Mouse (Mus musculus): ENCODE data around the gene Arnt2.

The Arnt2 gene

DNA sequence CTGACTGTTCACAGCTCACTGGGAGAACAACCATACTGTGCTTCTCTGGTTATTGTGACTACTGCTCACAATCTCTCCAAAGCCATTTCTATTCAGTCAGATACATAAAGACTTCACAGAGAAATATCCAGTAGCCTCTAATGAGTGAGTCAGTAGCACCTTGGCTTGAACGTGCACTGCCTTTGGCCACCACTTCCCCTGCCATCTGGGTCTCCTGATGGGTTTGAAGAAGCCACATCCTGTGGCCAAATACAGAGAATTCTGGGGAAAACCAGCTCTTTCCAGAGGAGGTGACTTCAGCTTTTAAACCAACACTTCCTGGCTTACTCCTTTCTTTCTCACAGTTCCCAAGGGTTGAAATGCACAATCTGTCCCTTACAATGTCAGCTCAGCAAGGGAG, 69.0 kb downstream of the Arnt2 start:
- DNase-seq, result no peak

DNA sequence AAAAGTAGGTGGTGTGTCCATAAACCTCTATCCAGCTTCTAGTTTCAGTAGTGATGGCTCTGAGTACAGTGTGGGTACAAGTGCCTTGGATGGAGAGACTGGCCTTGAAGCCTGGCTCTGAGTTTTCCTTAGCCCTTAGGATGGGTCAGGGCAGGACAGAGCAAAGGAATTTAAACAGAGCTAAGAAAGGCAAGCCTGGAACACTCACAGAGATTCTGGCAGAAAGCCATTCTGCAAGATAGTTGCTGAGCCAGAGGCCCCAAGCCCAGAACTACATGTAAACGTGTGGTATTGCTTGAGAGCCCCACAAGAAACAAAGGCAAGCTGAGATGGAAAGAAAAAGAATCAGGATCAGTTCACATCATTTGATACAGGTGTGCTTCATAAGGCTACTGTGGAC, 70.8 kb downstream of the Arnt2 start:
- no peak for DNase-seq

DNA sequence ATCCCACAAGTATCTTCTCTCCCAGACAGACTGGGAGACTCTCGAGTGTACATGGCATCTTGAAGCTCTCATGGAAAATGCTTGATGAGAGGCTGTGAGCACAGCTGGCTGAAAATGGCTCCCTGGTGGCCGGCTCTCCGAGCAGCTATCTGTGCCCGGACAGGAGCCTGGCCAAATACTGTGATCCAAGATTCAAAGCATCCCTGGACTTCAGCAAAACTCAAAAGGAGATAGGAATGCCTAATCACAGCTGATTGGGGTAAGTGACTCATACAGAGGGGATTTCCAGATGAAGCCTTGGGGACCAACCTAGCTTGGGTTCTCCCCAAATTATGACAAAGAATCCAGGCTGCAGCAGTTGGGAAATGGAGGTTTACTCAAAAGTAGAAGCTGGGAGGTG, 72.2 kb downstream of the Arnt2 start:
- no peak for DNase-seq

DNA sequence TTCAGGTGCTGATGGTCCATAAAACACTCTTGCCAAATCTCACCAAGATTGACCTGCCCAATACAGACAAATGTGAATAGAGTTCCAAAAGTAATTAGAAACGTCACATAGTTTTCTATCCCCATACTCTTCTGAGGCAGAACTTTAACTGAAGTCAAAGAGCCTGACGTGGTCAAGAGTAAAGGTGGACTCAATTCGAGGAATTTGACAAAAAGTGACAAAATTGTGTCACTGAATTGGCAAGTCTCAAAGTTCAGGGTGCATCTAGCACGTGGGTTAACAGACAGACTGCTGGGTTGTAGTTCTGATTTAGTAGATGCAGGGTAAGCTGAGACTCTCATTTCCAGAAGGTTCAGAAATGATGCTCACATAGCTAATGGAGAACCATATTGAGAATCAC, 73.1 kb downstream of the Arnt2 start:
- no peak for DNase-seq

DNA sequence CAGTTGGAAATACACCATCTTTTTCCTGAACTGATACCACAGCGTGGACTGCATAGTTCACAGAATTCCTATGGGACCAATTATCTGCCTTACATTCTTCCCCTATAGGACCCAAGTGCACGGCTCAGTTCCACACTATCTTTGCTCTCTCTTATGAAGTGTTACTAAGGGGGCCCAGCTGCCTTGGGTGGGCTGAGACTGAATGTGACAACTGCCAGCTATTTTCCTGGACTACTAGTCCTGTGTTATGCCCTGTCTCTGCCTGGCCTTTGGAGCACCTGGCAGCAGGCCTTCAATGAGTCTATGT, 73.4 kb downstream of the Arnt2 start:
- DNase-seq, result no peak

DNA sequence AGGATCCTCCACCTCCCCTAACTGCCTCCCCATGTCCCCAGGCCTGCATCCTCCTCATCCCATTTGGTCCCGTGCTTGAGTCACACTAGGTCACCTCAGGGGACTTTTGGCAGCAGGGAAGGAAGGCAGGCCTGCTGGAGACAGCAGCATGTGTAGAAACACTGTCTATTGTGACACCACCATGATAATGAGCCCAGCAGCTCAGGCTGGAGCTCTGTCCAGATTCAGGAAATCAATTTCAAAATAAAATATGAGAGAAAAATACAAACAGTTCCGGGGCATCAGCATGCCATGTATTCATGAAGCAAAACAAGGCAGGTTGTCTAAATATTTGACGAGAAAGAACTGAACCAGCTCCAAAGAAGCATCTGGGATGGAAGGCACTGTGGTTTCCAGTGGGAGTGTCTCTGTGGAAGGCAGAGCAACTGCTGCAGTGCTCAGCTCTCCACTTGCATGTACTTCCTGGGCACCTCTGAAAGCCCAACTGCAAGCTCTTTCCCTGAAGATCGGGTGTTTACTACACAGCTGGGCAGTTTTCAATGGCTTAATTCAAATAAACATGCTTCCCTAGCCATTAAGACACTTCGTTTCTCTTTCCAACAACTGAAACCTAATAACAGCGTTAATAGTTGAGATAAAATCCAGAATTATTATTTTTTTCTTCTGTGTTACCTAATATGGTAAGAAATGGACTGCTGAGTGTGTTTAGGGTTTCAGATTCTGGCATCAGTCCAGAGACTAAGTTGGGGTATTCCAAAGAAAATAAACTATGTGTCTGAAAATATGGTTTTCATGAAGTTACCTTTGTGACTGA, 74.0 kb downstream of the Arnt2 start:
- DNase-seq, result no peak

DNA sequence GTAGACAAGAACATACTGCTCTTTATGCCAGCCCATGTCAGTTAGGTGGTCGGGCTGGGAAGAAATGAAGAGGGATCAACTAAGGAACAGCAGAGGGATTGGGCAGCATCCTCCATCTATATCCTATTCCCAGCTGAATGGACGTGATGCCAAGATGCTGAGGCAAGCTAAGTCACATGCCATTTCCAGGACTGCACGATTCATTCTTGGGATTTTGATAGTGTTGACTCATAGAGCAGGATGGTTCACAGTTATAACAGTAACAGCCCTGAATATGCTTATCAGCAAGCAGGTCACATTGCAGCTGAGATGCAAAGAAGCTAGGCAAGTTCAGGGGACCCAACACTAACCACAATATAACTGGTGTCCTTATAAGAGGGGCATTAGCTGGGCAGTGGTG, 76.0 kb downstream of the Arnt2 start:
- no peak for DNase-seq

DNA sequence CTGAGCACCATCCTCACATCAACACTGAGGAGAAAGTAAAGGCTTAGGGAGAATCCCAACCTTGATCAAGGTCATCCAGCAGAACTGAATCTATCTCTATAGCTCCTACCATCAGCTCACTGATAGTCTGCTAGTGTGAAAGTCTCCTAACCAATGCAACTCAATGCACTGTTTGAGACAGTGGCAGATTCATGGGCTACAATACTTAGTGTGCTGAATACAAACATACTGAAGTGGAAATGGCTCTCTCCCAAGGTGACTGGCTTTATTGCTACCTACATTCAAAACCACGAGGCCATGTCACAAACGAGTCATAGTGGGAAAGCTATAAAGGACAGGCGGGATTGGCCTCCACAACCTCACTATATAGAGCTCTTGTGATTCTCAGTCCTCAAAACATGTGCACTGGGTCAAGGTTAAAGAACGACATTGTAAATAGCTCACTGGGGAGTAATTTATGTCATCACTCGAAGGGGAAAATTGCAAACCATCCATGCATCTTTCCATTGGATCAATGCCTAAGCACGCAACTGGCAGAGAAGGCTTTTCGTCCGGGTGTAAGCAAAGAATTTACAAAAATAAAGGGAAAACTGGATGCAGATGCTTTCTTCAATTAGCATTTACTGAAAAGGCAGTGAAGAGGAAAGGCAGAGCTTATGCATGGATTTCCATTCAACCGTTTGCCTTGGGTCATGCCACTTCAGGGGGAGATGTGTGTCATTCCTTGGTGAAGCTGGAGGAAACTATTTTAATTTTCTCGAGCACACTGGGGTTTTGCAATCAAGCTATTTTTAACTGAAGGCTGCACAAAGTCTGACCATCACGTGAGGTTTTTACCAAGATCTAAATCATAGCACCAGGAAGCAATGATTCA, 77.4 kb downstream of the Arnt2 start:
- peak; percentile 38 for DNase-seq

DNA sequence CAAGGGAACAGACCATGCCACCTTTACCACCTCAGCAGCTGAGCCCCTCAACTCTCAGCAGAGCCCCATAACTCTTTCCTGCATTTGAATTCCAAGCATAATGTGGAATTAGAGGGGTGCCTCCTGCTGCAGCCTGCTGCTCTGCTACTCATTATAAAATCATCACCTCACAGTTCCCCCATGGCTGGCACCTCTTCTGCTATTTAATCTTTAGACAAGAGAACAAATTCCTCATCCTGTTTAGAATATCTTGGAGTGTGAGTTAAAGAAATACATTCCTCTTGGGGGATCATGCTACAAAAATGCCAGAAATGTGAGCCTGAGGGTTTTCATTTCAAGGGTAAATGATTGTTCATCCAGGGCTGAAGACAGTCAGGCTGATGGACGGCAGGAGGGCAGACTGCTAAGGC, 80.8 kb downstream of the Arnt2 start:
- peak; percentile 34 for DNase-seq

DNA sequence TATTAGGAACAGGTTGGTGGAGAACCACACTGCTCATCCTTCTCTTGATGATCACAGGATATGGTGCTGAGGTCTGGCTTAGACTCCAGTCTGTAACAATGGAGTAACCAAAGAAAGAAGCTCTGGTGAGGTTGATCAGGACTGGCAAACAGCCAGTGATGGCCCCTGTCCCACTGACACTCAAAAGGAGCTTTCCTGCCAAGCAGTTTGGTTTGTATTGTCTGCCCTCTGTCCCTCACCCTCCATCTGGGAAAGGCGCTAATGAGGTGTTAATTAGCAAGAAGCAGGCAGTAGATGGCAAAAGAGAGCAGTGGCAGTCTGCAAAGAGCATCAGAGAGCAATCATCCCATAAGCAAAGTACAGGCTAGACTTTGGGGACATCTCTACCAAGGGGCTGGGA, 81.2 kb downstream of the Arnt2 start:
- DNase-seq, result no peak

DNA sequence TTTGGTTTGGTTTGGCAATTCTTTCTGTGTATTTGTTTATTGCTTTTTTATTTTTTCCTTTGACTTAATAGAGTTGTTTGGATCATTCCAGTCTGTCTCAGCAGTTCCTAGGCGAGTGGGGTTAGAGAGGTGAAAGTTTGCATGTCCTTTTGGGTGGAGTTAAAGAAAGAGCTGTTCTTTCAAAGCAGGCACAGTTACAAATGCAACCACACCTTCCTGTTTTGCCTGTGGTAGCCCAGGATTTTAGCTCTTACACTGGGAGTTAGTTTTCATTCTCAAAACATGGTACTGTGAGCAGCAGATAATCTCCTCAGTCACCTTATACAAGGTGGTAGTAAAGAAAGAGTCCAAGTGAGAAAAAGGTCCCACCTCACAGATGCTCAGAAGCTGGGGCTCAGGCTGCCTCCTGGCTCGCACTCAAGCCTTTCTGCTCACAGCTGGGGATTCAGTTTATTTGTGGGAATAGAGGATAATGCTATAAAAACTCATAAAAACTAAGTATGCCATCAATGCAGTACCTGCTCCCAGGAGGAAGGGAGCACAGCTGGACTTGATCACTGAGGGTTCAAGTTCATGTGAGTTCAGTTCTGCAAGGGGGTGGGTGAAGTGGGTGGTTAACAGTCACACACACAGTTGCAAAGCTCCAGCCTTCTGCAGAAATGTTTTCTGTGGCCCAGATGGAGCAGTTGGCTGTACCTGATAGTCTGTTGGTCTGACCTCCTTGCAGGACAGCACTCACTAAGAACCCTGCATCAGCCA, 84.2 kb downstream of the Arnt2 start:
- DNase-seq, result no peak

DNA sequence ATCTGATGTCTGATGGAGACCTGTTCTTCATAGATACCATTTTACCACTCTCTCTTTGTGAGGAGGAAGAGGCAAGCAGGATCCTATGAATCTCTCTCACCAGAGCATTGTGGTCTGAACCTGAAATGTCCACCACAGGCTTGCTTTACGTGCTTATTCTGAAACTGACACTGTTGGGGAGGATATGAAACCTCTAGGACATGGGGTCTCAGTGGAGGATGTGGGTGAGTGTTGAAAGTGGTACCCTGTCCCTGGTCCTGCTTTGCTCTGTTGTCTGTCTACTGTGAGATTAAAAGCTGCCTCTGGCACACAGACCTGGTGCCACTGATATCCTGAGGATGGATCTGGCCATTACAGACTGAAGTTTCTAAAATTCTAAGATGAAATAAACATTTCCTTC, 88.4 kb downstream of the Arnt2 start:
- DNase-seq, result no peak

DNA sequence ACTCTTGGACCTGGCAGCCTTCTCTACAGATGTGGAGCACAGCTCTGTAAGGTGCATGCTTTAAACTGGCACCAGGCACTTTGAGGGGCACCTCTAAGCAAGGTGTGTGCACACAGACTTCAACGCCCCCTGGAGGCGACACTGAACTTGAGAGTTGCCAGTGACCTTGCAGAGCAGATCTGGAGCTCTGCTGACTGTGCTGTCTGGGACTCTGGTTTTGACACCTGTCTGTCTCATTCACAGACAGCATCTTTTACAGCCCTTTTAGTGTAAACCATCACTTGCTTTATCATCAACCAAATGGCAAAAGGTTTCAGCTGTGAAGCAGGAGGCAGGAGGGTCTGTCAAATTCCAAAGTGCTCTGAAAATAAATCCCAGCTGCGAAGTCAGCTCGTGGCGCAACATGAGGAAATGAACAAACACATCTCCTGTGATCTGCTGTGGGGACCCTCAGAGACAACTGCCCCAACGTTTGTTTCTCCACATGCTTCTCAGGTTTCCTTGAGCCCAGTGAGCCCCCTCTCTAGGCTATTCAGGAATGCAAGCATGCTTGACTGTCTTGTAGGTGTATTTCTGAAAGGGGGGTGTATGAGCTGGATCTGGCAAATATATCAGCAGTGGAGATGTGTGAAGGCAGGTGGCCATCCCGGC, 94.5 kb downstream of the Arnt2 start:
- peak; percentile 24 for DNase-seq

DNA sequence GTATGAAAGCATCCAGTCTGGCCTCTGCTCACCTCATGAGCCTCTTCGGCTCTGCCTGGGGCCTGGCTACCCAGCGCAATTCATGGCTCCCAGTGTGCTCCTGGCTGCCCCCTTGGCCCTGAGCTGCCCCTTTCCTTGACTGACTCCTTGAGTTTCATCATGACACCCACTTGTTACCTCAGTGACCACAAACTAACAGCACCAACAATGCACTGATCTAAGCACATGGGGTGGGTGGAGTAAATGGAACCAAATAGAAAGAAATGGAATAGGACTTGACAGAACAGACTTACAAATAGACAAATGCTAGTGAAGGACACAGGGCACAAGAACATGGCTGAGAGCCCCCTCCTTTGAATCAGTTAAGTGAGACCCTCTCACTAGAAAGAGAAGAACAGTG, 95.2 kb downstream of the Arnt2 start:
- no peak for DNase-seq

DNA sequence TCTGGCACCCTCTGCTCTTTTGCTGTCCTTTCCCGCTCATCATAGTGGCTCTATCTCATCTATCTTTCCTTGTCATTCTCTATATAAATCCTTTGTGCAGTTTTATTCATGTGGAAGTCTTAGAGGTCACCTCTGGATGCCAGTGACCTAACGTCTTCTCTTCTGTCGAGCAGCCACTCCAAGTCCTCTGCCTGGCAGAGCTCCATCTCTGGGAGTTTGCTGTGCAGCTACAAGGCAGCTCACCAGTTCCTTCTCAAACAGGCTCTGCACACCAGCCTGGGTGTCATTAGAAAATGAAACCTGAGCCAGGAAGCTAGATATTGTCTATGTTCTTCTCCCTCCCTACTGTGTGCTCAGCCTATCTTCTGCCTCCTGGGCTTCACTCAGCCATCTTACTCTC, 98.4 kb downstream of the Arnt2 start:
- DNase-seq, result no peak

DNA sequence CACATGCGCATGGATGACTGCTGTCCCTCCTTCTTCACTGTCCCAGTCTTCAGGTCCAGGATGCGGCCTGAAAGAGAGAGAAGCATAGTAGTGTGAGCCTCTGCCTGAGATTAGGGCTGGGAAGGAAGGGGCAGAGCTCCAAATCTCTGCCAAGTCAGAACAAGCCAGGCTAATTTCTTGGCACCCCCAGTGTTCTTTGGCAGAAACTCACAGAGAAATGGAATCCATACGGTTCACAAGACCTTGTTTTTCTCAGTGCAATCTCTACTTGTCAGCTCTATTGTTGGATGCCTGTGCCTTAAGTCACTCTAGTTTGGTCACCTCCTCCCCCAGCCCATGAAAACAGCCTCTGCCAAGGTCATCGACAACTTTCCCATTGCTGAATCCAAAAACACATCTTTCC, 99.1 kb downstream of the Arnt2 start:
- DNase-seq, result no peak

DNA sequence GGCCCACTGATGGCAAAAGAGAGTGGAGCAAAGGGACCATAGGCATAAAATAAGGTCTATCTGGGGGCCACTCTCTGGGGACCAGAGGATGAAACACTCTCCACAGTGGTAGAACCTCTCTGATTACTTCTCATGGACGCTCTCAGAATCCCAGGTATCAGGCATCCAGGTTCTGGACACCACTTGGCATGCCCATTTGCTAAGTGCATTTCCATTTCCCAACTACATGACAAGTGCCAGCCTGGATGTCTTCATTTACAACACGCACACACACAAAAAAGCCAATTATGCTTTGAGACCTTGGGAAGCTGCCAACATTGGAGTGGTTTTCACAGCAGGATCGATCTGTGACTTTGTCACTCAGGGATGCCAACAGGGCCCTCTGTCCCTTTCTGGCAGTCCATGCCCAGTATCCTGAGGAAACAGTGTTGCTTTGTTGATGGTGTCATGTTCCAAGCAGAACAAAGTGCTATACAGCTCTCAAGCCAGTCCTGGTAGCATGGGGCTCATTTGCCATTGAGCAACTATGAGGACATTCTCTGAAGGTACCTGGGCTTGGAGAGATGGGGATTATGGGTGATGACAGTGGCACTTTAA, 102.5 kb downstream of the Arnt2 start:
- no peak for DNase-seq

DNA sequence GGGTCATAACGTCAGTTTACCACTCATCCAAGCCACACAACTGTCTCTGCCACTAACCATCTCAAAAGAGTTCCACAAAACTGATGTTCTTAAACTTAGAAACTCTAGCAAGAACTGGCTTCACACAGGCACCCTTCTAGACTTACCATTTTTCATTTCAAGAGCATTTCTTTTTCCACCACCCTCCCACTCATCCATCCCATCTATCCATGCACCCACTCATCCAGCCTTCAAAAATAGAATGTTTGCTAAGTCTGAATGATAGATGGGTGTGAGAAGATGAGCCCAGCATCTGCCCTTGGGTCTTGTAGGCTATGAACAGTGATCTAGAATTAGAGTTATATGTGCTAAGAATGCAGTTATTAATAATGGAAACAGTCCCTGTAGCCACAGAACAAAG, 109.7 kb downstream of the Arnt2 start:
- DNase-seq, result no peak

DNA sequence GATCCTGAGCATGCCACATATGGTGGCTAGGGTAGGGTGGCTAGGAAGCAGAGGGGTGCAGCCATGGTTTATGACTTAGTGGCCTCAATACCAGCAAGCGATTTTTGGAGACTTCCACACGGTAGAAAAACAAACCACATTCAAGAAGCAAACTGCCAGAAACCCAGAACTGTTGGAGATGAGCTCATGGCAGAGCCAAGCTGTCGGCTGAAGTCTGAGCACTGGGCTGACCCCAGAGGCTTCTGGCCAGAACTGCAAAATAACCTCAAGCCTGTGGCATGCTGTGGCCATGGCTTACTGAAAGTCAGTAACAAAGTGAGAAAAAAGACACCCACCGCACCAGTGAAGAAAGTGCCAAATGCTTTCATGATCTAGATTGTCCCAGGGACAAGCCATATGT, 110.4 kb downstream of the Arnt2 start:
- no peak for DNase-seq

DNA sequence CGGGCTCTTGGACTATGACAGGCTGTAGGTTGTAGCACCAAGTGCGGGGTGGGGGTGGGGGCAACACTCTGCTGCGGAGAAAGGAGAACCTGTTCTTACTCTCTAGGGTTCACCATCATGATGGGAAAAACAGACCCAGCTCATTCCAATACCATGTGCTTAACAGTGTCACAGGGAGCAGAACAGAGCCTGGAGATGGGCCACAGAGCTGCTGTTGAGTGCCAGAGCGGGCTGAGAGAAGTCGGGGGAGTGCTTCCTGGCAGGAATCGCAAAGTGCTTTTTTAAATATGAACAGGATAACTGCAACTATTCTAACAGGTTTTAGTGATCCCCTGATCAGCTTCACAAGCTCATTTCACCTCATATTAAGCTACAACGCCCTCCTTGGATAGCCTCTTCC, 116.9 kb downstream of the Arnt2 start:
- no peak for DNase-seq

DNA sequence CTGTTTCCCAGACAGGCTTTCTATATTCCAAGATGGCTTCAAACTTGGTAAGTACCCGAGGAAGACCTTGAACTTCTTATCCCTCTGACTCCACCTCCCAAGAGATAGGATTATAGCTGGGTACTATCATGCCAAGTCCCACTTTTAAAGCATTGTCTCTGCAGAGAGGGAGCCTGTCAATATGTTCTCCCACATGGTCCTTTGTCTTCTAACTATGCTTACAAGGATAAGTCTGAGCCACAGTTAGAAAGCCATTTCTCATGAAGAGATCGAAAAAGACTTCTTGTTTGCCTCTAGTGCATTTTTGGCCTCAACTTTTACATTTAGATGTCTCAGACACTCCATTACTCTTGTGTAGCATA, 122.8 kb downstream of the Arnt2 start:
- no peak for DNase-seq

DNA sequence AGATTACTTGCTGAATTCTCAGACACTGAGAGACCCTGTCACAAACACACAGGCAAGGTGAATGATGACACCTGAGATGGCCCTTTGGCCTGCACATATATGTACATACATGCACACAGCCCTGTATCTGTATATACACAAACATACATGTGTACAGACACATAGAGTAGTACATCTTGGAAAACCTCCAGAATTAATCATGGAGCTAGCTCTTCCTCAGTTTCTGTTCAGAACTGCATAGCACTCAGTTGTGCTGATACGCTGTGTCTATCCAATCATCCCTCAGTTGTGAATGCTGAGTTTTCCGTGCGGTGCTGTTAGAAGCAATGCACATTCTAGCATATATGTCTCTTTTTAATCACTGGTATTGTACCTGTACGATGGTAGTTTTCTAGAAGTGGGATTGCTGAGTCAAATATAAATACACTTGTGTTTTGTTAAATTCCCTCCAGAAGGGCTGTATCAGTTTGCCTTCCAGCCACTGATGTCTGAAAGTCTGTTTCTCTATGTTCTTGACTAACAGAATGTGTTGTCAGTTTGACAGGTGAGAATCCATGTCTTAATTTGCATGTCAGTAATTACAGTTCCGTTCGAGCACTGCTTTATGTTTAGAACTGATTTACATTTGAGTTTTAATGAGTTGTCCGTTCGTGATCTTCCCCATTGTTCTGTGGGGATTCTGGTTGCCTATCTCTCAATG, 123.3 kb downstream of the Arnt2 start:
- no peak for DNase-seq
